Mouse (Mus musculus) left cerebral cortex, postnatal 14 days (tissue): ENCODE results near the gene Itgbl1. TPM values are rescaled to one million over a fixed set of nuclear protein-coding genes. Genes with fewer than 3 reads are reported as not detected.
A peak's percentile ranks its signal among the peaks of the same experiment; 100 is the strongest.
"Not testable (repeated sequence)": the region's sequence is repeated elsewhere in the genome, so short reads cannot be mapped to it uniquely, and the experiment has no call there.

ENCODE experiments used
- DNase-seq, 2 experiments: peaks; one replicate each; pipeline ENCODE4 v3.0.0; 2021 to 2022; ENCODE audit warnings: low spot score in 2 of 2, mixed read lengths in 1 of 2
- intact Hi-C: fragments of 180-260 bp; cut with DNase I; formaldehyde crosslinking; loops from one replicate; pipeline ENCODE4 v1.15.1; 2025
- long read RNA-seq, 2 experiments: library from polyadenylated mRNA; stranded (forward); transcript quantifications; one replicate each; pipeline ENCODE4 v2.0.0; 2021
- total RNA-seq, 2 experiments: library from RNA; stranded (reverse); gene quantifications; 2 replicates each; pipeline ENCODE4 v1.2.3; 2021

Itgbl1 gene
- 1 to 10 TPM; 2.3 to 2.4 TPM for total RNA-seq
- long read RNA-seq, experiment 1, full-length matches to known transcripts = 1 of 4 reads
- long read RNA-seq, experiment 1, partial matches to known transcripts = 0 of 4 reads
- long read RNA-seq, experiment 1, other reads (novel, unspliced or antisense) = 3 of 4 reads
- long read RNA-seq, experiment 2, full-length matches to known transcripts = 2 of 3 reads
- long read RNA-seq, experiment 2, partial matches to known transcripts = 1 of 3 reads
- long read RNA-seq, experiment 2, other reads (novel, unspliced or antisense) = 0 of 3 reads

DNA sequence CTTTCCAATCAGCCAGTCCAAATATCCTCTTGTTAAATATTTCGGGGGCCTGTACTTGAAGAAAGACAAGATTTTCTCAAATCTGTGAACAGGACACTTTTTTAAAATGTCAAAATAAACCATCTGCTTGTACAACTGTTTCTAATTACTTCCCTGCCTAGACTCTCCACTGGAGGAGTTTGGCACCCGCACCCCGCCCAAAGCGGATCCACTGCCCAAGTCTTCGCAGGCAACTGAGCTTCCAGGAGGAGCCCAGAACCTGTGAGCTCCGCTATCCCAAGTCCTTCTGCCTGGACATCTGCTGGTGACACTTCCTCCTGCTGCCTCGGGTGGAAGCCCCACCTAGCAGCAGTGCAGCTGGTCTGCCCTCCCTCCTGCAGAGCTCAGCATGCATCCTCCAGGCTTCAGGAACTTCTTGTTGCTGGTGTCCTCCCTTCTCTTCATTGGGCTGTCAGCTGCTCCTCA lies at the start of gene Itgbl1:
Gene Itgbl1 (plus strand): TSS at position 51 of the 465 bp plus-strand sequence.
- intact Hi-C loops = no loop called here
- peak; percentile 14 to 41 for DNase-seq

DNA sequence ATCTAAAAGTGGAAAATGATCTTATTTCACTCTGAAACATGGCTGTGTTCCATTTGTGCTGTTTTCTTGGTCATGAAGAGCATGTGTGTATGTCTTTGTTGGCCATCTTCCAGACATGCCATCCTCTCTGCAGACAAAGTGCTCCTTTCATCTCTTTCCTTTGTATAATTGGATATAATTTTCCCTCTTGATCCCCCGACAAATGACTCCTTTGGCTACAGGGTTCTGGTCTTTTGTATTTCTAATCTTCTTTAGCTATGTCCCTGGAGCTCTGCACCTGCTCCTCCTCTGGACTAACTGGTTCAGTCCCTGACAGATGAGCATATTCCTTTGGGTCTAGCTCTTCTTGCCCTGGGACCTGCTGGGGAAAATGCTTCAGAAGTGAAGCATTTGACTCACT lies 36.8 kb upstream of the Itgbl1 start:
- peak in 1 of 2 experiments; percentile 30 for DNase-seq
- intact Hi-C loops = no loop called here

- DNase-seq = peak; percentile 49 to 60
- intact Hi-C loops = no loop called here
Observed at GRCm38 (mm10) chr14:123626501-123627179, 33.1 kb upstream of the Itgbl1 start, which contains the start of gene Nalcn. TSS of gene Nalcn (minus strand) at chr14:123627144.

DNA sequence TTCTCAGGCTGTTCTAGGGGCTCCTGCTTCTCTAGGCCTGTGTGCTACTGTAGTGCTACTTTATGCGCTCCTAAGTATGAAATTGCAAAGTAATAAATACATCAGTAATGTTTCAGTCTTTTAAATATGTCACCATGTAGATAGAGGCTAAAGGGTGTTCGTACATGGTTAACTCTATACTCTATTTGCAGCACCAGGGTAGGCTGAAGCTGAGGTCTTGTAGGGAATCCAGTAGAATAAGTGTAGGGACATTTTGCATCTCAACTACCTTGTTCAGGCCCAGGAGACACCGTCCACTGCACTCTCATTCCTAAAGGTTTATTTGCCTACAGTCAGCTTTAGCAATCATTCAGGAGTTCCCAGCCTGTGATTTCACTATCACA lies 32.6 kb upstream of the Itgbl1 start:
- no peak for DNase-seq
- intact Hi-C loops = no loop called here

DNA sequence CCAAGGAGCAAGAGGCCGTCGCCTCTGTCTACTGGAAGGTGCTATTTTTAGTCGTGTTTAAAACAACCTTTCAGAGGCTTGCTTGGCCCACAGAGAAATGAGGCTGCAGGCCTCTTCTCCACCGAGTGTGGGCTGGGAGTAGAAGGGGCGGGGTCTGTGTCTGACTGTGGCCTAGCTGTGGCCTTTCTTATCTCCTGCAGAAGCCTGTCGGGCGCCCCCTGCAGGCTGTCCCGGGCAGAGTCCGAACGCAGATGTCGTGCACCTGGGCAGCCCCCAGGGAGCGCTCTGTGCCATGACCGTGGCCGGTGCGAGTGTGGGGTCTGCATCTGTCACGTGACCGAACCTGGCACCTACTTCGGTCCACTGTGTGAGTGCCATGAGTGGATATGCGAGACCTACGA lies 1.3 kb downstream of the Itgbl1 start:
- intact Hi-C loops = no loop called here
- DNase-seq = peak; percentile 14 to 21

- intact Hi-C loops = no loop called here
- DNase-seq = no peak
Observed at GRCm38 (mm10) chr14:123662386-123662785, 2.6 kb downstream of the Itgbl1 start.

DNA sequence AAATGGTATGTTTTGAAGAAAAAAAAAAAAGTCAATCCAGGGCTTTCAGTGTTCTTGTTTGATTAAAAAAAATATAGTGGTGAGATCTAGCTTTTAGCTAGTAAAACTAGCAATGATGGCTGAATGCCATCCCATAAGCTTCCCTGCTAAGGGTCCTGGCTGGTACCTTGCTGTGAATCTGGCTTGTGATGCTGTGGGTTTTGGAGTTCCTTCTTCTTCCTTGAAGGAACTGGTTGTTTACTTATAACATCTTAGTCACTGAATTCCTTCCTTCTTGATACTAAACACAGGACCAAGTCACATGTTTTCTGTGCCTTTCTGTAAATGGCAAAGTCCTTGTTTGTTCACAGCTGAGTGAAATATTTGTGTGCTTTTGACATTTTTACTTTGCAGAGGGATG lies 3.4 kb downstream of the Itgbl1 start:
- DNase-seq = no peak
- intact Hi-C loops = no loop called here

DNA sequence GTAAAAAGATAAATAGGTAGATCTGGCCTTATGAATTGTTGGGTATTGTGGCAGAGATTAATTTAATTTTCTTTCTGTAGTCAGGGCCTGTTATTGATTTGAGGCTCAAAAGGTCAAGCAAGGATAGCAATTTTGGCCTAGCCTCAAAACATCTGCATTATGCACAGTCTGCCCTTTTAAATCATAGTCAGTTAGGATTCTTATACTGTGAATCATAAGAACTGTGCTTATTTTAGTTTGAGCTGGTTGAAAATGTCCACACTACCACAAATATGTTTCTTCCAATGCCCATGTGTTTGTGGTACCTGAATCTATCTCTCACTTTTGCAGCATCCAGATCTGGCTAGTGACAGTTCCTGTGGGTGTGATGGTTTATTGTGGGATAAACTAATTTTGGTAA lies 4.7 kb downstream of the Itgbl1 start:
- intact Hi-C loops = no loop called here
- no peak for DNase-seq

GRCm38 (mm10) chr14:123671076-123671475 lies 11.3 kb downstream of the Itgbl1 start:
- DNase-seq, intact Hi-C loops: not testable (repeated sequence)

DNA sequence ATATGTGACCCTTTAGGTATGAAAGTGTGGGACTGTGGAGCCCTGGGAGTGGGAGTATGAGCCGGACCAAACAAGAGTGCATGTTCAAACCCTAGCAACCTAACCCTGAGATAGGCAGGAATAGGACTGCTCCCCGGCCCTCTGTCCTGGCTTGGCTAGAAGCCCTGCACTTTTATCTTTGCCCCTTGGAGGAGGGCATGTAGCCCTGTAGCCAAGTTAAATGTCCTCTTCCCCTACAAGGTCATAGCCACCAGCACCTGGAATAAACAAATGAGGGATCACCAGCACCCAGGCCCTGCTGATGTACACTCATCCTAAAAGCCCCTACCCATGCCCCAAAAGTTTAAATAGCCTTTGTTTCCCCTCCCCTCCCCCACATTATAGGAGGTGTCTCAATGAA lies 18.3 kb downstream of the Itgbl1 start:
- intact Hi-C loops = no loop called here
- DNase-seq = no peak

GRCm38 (mm10) chr14:123714751-123715150 lies 55.0 kb downstream of the Itgbl1 start:
- intact Hi-C loops = no loop called here
- no peak for DNase-seq

DNA sequence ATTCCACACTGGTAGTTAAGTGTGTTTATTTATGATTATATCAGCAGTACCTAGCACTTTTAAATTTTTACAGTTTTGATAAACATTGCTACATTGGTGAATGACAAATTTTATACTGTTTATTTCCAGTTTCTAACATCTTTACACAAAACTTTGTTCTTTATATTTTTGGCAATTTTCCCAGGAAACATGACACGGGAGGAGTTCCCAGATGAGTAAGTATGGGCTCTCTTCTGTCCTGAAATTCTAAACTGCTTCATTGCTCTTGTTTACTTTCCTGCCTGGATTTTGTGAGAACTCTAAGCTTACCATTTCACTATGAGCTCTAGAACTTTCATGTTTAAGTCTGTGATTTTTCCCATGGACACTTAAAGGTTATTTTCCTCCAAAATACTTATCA lies 82.3 kb downstream of the Itgbl1 start:
- intact Hi-C loops = no loop called here

DNA sequence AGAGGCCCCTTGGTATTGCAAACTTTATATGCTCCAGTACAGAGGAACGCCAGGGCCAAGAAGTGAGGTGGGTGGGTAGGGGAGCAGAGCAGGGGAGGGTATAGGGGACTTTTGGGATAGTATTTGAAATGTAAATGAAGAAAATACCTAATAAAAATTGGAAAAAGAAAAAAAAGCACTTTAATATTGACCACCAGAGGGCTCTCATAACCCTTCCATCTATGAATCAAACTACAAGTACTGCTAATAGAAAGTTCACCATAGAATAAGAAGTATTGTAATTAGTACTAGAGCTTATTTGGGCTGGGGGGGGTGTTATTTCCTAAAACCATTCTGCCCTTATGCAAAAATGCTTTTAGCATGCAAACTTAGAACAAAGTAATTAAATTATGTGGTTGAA lies 91.2 kb downstream of the Itgbl1 start:
- intact Hi-C loops = loop anchor here (10.0 kb wide), 1 partner anchor 444 kb away; no protein-coding TSS in a partner anchor
- DNase-seq = no peak

More for the DNA sequence above, 82.3 kb downstream of the Itgbl1 start:
- no peak for DNase-seq

GRCm38 (mm10) chr14:123759534-123759933 lies 99.8 kb downstream of the Itgbl1 start:
- no peak for DNase-seq
- intact Hi-C loops = loop anchor here (10.0 kb wide), 1 partner anchor 435 kb away; no protein-coding TSS in a partner anchor

- DNase-seq = no peak
- intact Hi-C loops = no loop called here
Observed at GRCm38 (mm10) chr14:123760079-123760478, 100.3 kb downstream of the Itgbl1 start.

GRCm38 (mm10) chr14:123801744-123802143 lies 142.0 kb downstream of the Itgbl1 start:
- no peak for DNase-seq
- intact Hi-C loops = no loop called here

DNA sequence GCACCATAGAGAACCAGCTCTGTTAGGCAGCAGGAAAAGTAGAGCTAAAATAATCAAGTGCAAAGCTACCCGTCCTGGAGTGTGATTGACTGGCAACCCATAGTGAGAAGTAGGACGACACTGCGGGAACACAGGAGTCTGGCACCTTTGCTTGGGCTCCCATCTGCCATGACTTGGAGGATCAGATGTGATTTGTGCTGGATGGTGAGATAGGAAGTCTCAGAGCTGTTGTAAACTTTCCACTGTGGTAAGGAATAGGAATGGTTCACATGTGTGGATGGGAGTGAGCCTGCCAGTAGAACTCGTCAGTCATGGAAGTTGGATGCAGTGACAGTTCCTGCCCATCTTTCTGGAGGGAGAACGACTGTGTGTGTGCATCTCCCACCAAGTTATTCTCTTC lies 177.9 kb downstream of the Itgbl1 start:
- intact Hi-C loops = no loop called here
- DNase-seq = no peak

DNA sequence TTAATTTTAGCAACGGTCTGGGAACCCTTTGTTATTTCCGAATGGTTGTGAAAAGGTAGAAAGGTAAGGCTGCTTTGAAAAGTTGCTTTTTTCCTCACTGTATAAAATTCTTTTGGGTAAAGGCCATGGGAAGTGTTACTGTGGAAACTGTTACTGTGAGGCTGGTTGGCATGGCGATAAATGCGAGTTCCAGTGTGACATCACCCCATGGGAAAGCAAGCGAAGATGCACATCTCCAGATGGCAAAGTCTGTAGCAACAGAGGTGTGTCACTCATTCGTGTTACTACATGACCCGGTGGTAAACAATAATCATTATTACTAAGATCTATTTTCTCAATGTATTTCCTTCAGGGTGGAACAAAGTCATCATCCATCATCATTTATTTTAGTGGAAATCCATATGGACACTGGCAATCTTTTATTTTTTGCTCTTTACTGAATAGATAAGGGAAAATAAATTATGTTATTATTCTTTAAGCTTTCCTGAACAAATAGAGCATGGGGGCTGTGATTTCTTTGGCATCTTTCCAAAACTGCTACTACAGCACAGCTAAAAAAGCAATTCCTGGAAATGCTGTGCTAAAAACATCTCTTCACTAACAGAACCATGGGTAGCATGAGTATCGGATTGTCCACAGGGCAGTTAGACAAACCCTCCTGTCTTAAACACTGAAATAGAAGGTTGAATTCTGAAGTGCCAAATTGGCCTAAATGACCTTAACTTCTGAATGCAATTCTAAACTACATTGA lies 184.1 kb downstream of the Itgbl1 start:
- intact Hi-C loops = no loop called here
- DNase-seq = peak; percentile 40 to 75

- intact Hi-C loops = no loop called here
- no peak for DNase-seq
Observed at GRCm38 (mm10) chr14:123864531-123864930, 204.8 kb downstream of the Itgbl1 start.
